Mouse (Mus musculus): Measurements from ENCODE around the gene Lck. TPM values are rescaled to one million over a fixed set of nuclear protein-coding genes. Genes with fewer than 3 reads are reported as not detected.
A peak's percentile ranks its signal among the peaks of the same experiment; 100 is the strongest.

Gene Lck
- polyA plus RNA-seq, 1 experiment = 12.7 TPM

- Histone ChIP-seq H3K4me1 (ENCODE audit: control insufficient read depth, insufficient read depth, low read length) (no peaks in the 10 kb centered on the region), H3K4me3 (ENCODE audit: insufficient read depth, low read depth, low read length) (no peak overlapping the region), H3K27me3 (replicated peaks; ENCODE audit: control insufficient read depth, insufficient read depth, low read length) (no peaks in the 10 kb centered on the region), H3K36me3 (ENCODE audit: control insufficient read depth, insufficient read depth, low read length) (no peaks in the 10 kb centered on the region), H3K27ac (ENCODE audit: insufficient read depth, low read depth, low read length) (no peak overlapping the region)
- no peak for DNase-seq
- 52% methylated on average over 8 of the region's 8 CpGs for WGBS
- TF ChIP-seq POLR2A (IDR thresholded peaks at IDR 0.05; ENCODE audit: low read depth, low read length) (no peak), CTCF (conservative IDR thresholded peaks at IDR 0.05; ENCODE audit: insufficient read depth, insufficient read length, low read depth, low read length) (no peak)
These were observed 9.7 kb downstream of the Lck start for GRCm38 (mm10) chr4:129563718-129564117.

GRCm38 (mm10) chr4:129561184-129561583, 12.3 kb downstream of the Lck start:
- no peak for DNase-seq
- Histone ChIP-seq H3K27ac (ENCODE audit: insufficient read depth, low read depth, low read length) (no peak overlapping the region), H3K36me3 (ENCODE audit: control insufficient read depth, insufficient read depth, low read length) (no peaks in the 10 kb centered on the region), H3K27me3 (replicated peaks; ENCODE audit: control insufficient read depth, insufficient read depth, low read length) (no peaks in the 10 kb centered on the region), H3K4me3 (ENCODE audit: insufficient read depth, low read depth, low read length) (no peak overlapping the region), H3K4me1 (ENCODE audit: control insufficient read depth, insufficient read depth, low read length) (peaks cover 4% of the 10 kb centered on the region; the same call in 1 of the 2 replicates)
- WGBS = 75% methylated on average over 5 of the region's 5 CpGs
- no peak for TF ChIP-seq CTCF (conservative IDR thresholded peaks at IDR 0.05; ENCODE audit: insufficient read depth, insufficient read length, low read depth, low read length)
- no peak for TF ChIP-seq POLR2A (IDR thresholded peaks at IDR 0.05; ENCODE audit: low read depth, low read length)

GRCm38 (mm10) chr4:129558321-129558955, 15.0 kb downstream of the Lck start:
- Histone ChIP-seq H3K27ac (ENCODE audit: insufficient read depth, low read depth, low read length) (no peak overlapping the region), H3K4me3 (ENCODE audit: insufficient read depth, low read depth, low read length) (no peak overlapping the region), H3K36me3 (ENCODE audit: control insufficient read depth, insufficient read depth, low read length) (no peaks in the 10 kb centered on the region), H3K4me1 (ENCODE audit: control insufficient read depth, insufficient read depth, low read length) (peaks cover 4% of the 10 kb centered on the region; the same call in 1 of the 2 replicates), H3K27me3 (replicated peaks; ENCODE audit: control insufficient read depth, insufficient read depth, low read length) (no peaks in the 10 kb centered on the region)
- TF ChIP-seq POLR2A (IDR thresholded peaks at IDR 0.05; ENCODE audit: low read depth, low read length) (no peak), CTCF (conservative IDR thresholded peaks at IDR 0.05; ENCODE audit: insufficient read depth, insufficient read length, low read depth, low read length) (no peak)
- 85% methylated on average over 12 of the region's 12 CpGs for WGBS
- no peak for DNase-seq

- TF ChIP-seq POLR2A (IDR thresholded peaks at IDR 0.05; ENCODE audit: low read depth, low read length) = no peak
- no peak for TF ChIP-seq CTCF (conservative IDR thresholded peaks at IDR 0.05; ENCODE audit: insufficient read depth, insufficient read length, low read depth, low read length)
- 81% methylated on average over 9 of the region's 9 CpGs for WGBS
- peaks cover 4% of the 10 kb centered on the region; the same call in 1 of the 2 replicates for H3K4me1 ChIP-seq (ENCODE audit: control insufficient read depth, insufficient read depth, low read length)
- H3K27me3 ChIP-seq (replicated peaks; ENCODE audit: control insufficient read depth, insufficient read depth, low read length) = no peaks in the 10 kb centered on the region
- no peak overlapping the region for H3K4me3 ChIP-seq (ENCODE audit: insufficient read depth, low read depth, low read length)
- no peak for DNase-seq
- H3K36me3 ChIP-seq (ENCODE audit: control insufficient read depth, insufficient read depth, low read length) = no peaks in the 10 kb centered on the region
- H3K27ac ChIP-seq (ENCODE audit: insufficient read depth, low read depth, low read length) = no peak overlapping the region
These were observed 16.1 kb downstream of the Lck start for GRCm38 (mm10) chr4:129557256-129557808.

GRCm38 (mm10) chr4:129556532-129557223, 16.8 kb downstream of the Lck start:
- H3K27me3 ChIP-seq (replicated peaks; ENCODE audit: control insufficient read depth, insufficient read depth, low read length) = no peaks in the 10 kb centered on the region
- TF ChIP-seq POLR2A (IDR thresholded peaks at IDR 0.05; ENCODE audit: low read depth, low read length) = peak; percentile 68
- no peak for TF ChIP-seq CTCF (conservative IDR thresholded peaks at IDR 0.05; ENCODE audit: insufficient read depth, insufficient read length, low read depth, low read length)
- DNase-seq = peak; percentile 94
- 7% methylated on average over 33 of the region's 33 CpGs for WGBS
- peaks cover 4% of the 10 kb centered on the region; the same call in 1 of the 2 replicates for H3K4me1 ChIP-seq (ENCODE audit: control insufficient read depth, insufficient read depth, low read length)
- peak overlapping the region; percentile 71 for H3K4me3 ChIP-seq (ENCODE audit: insufficient read depth, low read depth, low read length)
- H3K36me3 ChIP-seq (ENCODE audit: control insufficient read depth, insufficient read depth, low read length) = no peaks in the 10 kb centered on the region
- peak overlapping the region; percentile 19 for H3K27ac ChIP-seq (ENCODE audit: insufficient read depth, low read depth, low read length)

GRCm38 (mm10) chr4:129555862-129556531, 17.4 kb downstream of the Lck start:
- Histone ChIP-seq H3K27me3 (replicated peaks; ENCODE audit: control insufficient read depth, insufficient read depth, low read length) (no peaks in the 10 kb centered on the region), H3K4me3 (ENCODE audit: insufficient read depth, low read depth, low read length) (peak overlapping the region; percentile 71), H3K4me1 (ENCODE audit: control insufficient read depth, insufficient read depth, low read length) (peaks cover 4% of the 10 kb centered on the region; the same call in 1 of the 2 replicates), H3K36me3 (ENCODE audit: control insufficient read depth, insufficient read depth, low read length) (no peaks in the 10 kb centered on the region), H3K27ac (ENCODE audit: insufficient read depth, low read depth, low read length) (peak overlapping the region; percentile 37)
- no peak for TF ChIP-seq POLR2A (IDR thresholded peaks at IDR 0.05; ENCODE audit: low read depth, low read length)
- TF ChIP-seq CTCF (conservative IDR thresholded peaks at IDR 0.05; ENCODE audit: insufficient read depth, insufficient read length, low read depth, low read length) = no peak
- DNase-seq = no peak
- WGBS = under 1% methylated on average over 24 of the region's 24 CpGs
